Mouse (Mus musculus): ENCODE measurements around the gene Pmpcb. TPM values are rescaled to one million over a fixed set of nuclear protein-coding genes. Genes with fewer than 3 reads are reported as not detected.

Gene Pmpcb
- total RNA-seq, 1 experiment from 2014 or later = 85.6 TPM

DNA sequence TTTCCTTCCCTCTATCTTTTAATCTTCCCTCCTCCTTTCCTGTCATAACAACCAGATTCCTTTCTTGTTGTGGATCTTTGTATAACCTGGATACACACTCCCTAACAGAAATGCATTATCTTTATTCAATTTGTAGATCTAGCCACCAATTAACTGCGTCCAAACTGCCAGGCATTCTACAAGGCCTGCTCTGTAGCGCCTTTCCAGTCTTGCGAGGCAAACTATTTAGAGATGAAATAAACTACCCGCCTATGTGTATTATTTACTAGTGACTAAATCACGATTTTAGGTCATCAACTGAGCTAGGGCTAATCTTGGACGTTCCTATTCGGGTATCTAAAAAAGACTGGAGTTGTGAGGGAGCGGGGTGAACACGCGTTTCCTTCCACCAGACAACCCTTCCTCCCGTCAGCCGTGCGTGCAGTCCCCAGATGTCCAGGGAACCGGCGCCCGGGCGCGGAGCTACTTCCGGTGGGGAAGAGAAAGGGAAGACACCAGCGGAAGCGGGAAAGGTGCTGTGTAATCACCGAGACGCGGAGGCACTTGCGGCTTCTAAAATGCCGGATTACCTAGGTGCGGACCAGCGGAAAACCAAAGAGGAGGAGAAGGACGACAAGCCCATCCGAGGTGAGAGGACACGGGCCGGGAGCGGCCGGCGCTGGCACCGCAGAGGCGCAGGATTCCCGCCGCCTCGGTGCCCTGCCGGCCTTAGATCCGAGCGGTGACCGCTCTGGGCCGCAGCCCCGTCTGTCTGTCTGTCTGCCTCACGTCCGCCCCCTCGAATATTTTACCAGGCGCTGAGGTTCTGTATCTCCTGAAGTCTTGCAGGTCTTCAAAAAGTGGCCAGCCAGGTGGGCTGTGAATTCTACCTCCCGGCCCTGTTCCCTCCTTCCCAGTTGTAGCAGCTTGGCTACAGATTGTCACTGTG is 49.6 kb downstream of the Pmpcb start:
- peak; percentile 87 for ATAC-seq (replicated peaks; ENCODE audit: insufficient number of reproducible peaks, low FRiP score, low TSS enrichment, poor library complexity, severe bottlenecking)

DNA sequence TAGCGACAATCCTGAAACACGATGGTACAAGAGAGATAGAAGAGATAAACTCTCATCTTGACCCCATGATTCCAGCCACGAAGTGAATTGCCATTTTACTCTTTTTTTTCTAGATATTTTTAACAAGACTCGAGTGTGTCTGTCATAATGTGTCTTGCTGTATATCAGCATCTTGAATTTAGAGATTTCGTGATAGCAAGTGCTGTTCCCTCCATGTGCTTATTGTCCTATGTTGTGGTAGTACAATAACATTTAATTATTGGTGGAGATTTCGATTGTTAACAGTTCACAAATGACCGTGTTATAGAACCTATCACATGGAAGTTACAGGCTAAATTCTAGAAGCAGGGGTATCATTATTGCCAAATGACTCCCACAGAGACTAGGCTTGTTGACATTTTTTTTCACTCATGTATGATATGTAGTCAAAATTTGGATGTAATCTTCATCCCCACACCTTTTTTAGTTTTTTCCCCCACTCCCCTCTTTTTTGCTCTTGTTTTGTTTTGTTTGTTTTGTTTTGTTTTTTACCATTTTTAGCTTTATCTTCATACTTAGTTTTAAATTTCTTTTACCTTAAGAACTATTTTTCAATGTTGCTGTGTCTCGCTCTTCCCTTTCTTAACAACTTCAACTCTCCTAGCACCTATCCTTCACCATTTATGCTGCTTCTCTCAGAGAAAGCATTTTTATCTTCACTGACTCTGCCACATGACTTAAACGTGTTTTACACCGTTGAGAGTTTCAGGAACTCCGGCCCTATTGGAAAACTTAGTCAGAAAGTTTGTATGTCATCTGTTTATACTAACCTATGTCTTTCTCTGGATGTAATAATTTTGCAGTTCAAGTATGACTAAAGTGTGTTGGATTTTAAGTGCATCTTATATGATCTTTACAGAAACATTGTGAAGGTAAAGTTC is 50.5 kb downstream of the Pmpcb start:
- no peak for ATAC-seq (replicated peaks; ENCODE audit: insufficient number of reproducible peaks, low FRiP score, low TSS enrichment, poor library complexity, severe bottlenecking)

DNA sequence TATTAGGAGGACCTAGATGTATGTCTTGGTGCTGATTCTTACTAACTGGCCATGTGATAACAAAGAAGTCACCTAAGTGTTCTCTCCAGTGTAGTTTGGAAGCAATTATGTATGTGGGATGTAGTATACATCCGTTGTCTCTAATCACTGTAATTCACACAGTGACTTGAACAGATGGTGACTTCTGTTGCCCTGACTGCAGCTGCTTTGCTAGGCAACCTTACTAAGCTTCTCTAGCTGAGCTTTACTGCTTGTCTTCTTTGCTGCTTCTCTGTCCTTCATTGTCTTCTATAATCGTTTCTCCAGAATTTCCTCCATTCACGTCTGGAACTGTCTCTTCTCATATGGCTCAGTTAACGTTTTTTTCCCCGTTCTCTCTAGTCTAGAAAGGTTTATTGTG is 52.1 kb downstream of the Pmpcb start:
- ATAC-seq (replicated peaks; ENCODE audit: insufficient number of reproducible peaks, low FRiP score, low TSS enrichment, poor library complexity, severe bottlenecking) = no peak

DNA sequence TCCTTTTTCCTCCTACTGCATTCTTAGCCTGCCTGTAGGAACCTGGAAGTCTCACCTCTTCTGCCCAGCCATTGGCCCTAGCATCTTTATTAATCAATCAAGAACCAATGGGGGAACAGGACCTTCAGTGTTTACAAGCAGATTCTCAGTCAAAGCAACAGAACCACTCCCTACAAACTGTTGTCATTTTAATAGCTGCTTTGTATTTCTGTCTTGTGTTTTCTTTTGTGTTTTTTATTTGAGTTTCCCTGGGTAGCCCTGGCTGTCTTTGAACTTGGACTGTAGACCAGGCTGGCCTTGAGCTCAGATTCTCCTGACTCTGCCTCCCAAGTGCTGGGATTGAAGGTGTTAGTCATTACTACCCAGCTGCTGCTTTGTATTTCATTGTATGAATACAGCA is 55.2 kb downstream of the Pmpcb start:
- no peak for ATAC-seq (replicated peaks; ENCODE audit: insufficient number of reproducible peaks, low FRiP score, low TSS enrichment, poor library complexity, severe bottlenecking)

DNA sequence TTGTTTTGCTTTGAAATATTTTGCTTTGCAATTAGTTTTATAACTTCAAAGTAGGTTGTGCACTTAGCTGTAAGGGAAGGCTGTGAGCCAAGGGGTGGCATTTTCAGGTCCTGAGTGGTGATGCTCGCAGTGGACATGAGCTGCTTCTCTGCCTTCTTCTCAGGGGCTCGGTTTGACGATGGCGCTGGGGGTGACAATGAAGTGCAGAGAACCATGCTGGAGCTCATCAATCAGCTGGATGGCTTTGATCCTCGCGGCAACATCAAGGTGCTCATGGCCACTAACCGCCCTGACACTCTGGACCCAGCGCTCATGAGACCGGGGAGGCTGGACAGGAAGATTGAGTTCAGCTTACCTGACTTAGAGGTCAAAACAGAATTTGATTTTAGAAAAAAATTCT is 66.0 kb downstream of the Pmpcb start:
- ATAC-seq (replicated peaks; ENCODE audit: insufficient number of reproducible peaks, low FRiP score, low TSS enrichment, poor library complexity, severe bottlenecking) = no peak

DNA sequence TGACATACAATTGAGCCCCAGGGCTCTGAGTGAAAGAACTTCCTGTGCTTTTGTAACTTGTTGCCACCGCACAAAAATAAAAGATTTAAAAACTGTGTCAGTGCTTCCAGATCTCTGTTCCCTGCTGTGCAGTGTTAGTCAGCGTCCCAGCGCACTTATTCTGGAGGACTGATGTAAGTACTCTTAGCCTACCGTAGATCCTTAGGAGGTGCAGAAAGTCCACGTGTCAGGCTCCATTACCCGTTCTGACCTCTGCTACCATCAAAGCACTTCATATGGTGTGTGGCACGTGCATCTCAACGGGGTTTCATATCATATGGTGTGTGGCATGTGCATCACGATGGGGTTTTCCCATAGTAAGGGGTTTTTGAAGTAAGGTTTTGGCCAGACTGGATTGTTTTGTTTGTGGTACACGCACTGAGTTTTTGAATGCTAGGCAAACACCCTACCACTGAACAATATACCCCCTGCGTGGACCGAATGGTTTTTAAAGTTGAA is 66.8 kb downstream of the Pmpcb start:
- ATAC-seq (replicated peaks; ENCODE audit: insufficient number of reproducible peaks, low FRiP score, low TSS enrichment, poor library complexity, severe bottlenecking) = no peak

DNA sequence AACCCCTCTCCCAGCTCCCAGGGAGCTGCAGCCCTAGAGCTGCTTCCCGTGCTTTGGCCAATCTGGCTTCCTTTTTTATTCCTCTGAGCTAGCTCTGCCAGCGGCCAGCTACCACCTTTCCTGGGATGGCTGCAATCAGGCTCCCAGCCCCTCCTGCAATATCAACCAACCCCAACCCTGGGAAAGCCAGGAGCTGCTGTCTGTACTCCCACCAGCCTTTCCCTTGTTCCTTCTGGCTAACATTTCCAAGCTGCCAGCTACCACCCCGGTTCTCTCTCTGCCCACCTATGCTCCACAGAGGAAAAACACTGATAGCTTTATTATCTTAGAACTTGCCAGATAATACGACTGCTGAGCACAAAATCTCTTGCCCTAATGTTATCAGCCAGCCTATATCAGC is 67.9 kb downstream of the Pmpcb start:
- no peak for ATAC-seq (replicated peaks; ENCODE audit: insufficient number of reproducible peaks, low FRiP score, low TSS enrichment, poor library complexity, severe bottlenecking)

Other genes with a start within 250 kb of the Pmpcb start
- not detected in 3 replicates for gene Lrrc17, start 193.6 kb upstream of the Pmpcb start, total RNA-seq (2017)
- gene Fbxl13, start 91.5 kb upstream of the Pmpcb start, total RNA-seq (2017) = not detected in 3 replicates
- gene Armc10, start 91.3 kb upstream of the Pmpcb start, total RNA-seq (2017) = 35.7 to 50.1 TPM (median 38.8 TPM) in 3 replicates
- gene Napepld, start 35.7 kb upstream of the Pmpcb start, total RNA-seq (2017) = 0.21 to 0.95 TPM (median 0.87 TPM) in 3 replicates
- 90.7 to 113 TPM (median 108 TPM) in 3 replicates for gene Dnajc2, start 48.1 kb downstream of the Pmpcb start, total RNA-seq (2017)
- 69.9 to 75.6 TPM (median 74.7 TPM) in 3 replicates for gene Psmc2, start 48.1 kb downstream of the Pmpcb start, total RNA-seq (2017)
- gene Slc26a5, start 128.5 kb downstream of the Pmpcb start, total RNA-seq (2017) = not detected in 3 replicates